Mouse (Mus musculus) E14TG2a.4 (cell line): ENCODE results near the gene C130074G19Rik.

ENCODE experiments used
- CTCF ChIP-seq: conservative IDR thresholded peaks from 2 replicates; pipeline ENCODE4 v1.5.1; 2014; ENCODE audit warnings: low read length
- NANOG ChIP-seq: IDR thresholded peaks from 2 replicates; pipeline ENCODE4 v1.6.1; 2014; ENCODE audit warnings: borderline replicate concordance, low read length, mixed read lengths

DNA sequence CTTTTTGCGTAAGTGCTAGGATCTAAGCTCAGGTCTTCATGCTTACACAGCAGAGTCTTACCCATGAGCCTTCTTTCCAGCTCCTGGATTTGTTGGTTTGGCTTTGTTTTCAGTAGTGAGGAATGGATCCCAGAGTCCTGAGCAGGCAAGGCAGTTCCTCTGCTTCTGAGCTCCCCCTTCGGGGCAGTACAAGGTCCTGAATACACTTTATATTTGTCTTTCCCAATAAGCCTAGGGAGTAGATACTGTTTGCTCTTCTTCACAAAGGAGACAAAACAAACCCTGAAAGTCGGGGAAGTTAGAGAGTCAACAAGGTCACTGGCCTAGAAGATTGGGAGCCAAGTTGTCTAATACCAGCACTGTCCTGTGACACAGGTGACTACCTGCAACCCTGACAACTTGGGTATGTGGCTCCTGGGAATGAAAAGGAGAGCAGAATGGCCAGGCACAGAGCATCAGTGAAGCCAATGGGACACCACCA lies 15.3 kb downstream of the C130074G19Rik start:
- TF ChIP-seq CTCF: no peak
- TF ChIP-seq NANOG: no peak
